Mouse (Mus musculus) hindbrain, embryonic 12.5 days (tissue): ENCODE measurements around the gene Ccdc120. TPM values are rescaled to one million over a fixed set of nuclear protein-coding genes. Genes with fewer than 3 reads are reported as not detected.

Source experiments
- polyA plus RNA-seq: library from polyadenylated mRNA; unstranded; fragments of >200 nt; fragmentation: Nextera tagmentation; extraction: Ambion mirVana; gene quantifications from 2 replicates; pipeline ENCODE4 v1.2.1, GENCODE M21; 2016

Gene Ccdc120
- polyA plus RNA-seq, 1 experiment from 2014 or later = 37.7 TPM

Other genes starting within 250 kb of the Ccdc120 start
- 0.30 TPM in 1 of 2 replicates, not detected in the other for gene Foxp3, start 177.3 kb downstream of the Ccdc120 start, polyA plus RNA-seq
- gene Ppp1r3f, start 176.6 kb downstream of the Ccdc120 start, polyA plus RNA-seq = 4.9 and 5.1 TPM in 2 replicates
- gene Ccdc22, start 145.4 kb downstream of the Ccdc120 start, polyA plus RNA-seq = 30.9 and 32.6 TPM in 2 replicates
- 0.08 and 0.14 TPM in 2 replicates for gene Cacna1f, start 143.8 kb downstream of the Ccdc120 start, polyA plus RNA-seq
- 44.3 and 47.2 TPM in 2 replicates for gene Syp, start 112.4 kb downstream of the Ccdc120 start, polyA plus RNA-seq
- 3.1 TPM in 2 replicates for gene Prickle3, start 93.6 kb downstream of the Ccdc120 start, polyA plus RNA-seq
- 39.3 and 44.7 TPM in 2 replicates for gene Plp2, start 79.5 kb downstream of the Ccdc120 start, polyA plus RNA-seq
- gene Magix, start 69.7 kb downstream of the Ccdc120 start, polyA plus RNA-seq = 0.50 TPM in 1 of 2 replicates, not detected in the other
- 45.5 and 46.4 TPM in 2 replicates for gene Gpkow, start 53.8 kb downstream of the Ccdc120 start, polyA plus RNA-seq
- gene Wdr45, start 36.6 kb downstream of the Ccdc120 start, polyA plus RNA-seq = 23.6 and 30.0 TPM in 2 replicates
- 1.7 TPM in 1 of 2 replicates, not detected in the other for gene Gm45208, start 28.7 kb downstream of the Ccdc120 start, polyA plus RNA-seq
- 86.0 and 88.5 TPM in 2 replicates for gene Praf2, start 22.5 kb downstream of the Ccdc120 start, polyA plus RNA-seq
- 33.9 and 34.8 TPM in 2 replicates for gene Tfe3, start 11.7 kb upstream of the Ccdc120 start, polyA plus RNA-seq
- gene Gripap1, start 38.9 kb upstream of the Ccdc120 start, polyA plus RNA-seq = 72.5 and 79.2 TPM in 2 replicates
- 1.1 and 2.0 TPM in 2 replicates for gene Kcnd1, start 71.4 kb upstream of the Ccdc120 start, polyA plus RNA-seq
- 60.8 and 72.2 TPM in 2 replicates for gene Otud5, start 90.5 kb upstream of the Ccdc120 start, polyA plus RNA-seq
- 9.5 and 10.0 TPM in 2 replicates for gene Pim2, start 127.4 kb upstream of the Ccdc120 start, polyA plus RNA-seq
- 35.1 and 40.1 TPM in 2 replicates for gene Slc35a2, start 133.1 kb upstream of the Ccdc120 start, polyA plus RNA-seq
- gene Pqbp1, start 148.4 kb upstream of the Ccdc120 start, polyA plus RNA-seq = 172 and 178 TPM in 2 replicates
- gene Timm17b, start 148.5 kb upstream of the Ccdc120 start, polyA plus RNA-seq = 138 and 144 TPM in 2 replicates
- not detected in 2 replicates for gene Gm10491, start 156.9 kb upstream of the Ccdc120 start, polyA plus RNA-seq
- gene Gm10490, start 158.6 kb upstream of the Ccdc120 start, polyA plus RNA-seq = not detected in 2 replicates
- 102 and 111 TPM in 2 replicates for gene Pcsk1n, start 168.9 kb upstream of the Ccdc120 start, polyA plus RNA-seq
- not detected in 2 replicates for gene Eras, start 177.7 kb upstream of the Ccdc120 start, polyA plus RNA-seq
- gene Hdac6, start 197.0 kb upstream of the Ccdc120 start, polyA plus RNA-seq = 68.2 and 68.5 TPM in 2 replicates
- gene Gata1, start 227.2 kb upstream of the Ccdc120 start, polyA plus RNA-seq = 0.98 and 1.5 TPM in 2 replicates